Mouse (Mus musculus): ENCODE data around the gene Ippk.

DNA sequence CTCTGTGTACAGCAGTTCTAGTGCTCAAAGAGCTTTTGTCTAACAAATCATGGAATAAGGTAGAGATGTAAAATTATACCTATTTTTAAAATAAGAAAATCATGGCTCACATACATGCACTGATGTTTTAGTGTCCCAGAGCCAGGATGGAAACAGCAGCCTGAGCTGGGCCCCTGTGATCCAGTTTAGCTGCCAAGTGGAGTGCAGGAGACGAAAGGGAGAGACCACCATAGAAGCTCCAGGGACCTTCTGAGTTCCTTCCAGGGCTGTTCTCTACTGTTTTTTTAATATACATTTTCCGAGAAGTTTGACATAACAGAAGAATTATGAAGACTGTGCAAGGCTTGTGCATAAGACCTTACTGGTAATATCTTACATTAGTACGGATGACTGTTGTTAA, 56.8 kb downstream of the Ippk start:
- no peak for TF ChIP-seq CTCF (conservative IDR thresholded peaks at IDR 0.05; ENCODE audit: low read length)
- TF ChIP-seq NANOG (IDR thresholded peaks at IDR 0.05; ENCODE audit: borderline replicate concordance, low read length) = no peak

Measured in E14TG2a.4 (cell line).